In genomic region chr3:131698070-131698750, GRCm38 (mm10) we compare ENCODE assay signal across 25 mouse cellular contexts.
DNase-seq lines count a peak whose midpoint lies in the region; ATAC-seq lines count a peak whose summit lies in the region.
"Had no signal": no experiment of that assay in that cellular context is flagged by ENCODE, and none has a peak within 500 bp of the region (broad histone marks: within the 10 kb centered on the region; RNA-seq: fewer than 3 reads in every experiment).

No protein-coding gene starts in this region.

- peak; percentile 95 for ATAC-seq in granulocyte monocyte progenitor cell, adult 5-6 weeks (replicated peaks; ENCODE audit: poor library complexity, severe bottlenecking)
- ATAC-seq: forebrain, embryonic 15.5 days; hindbrain, postnatal 0 days; intestine, embryonic 15.5 days; midbrain, embryonic 15.5 days; Patski had no signal

- DNase-seq in 3T3-L1 (ENCODE audit: low read depth, low spot score) = peak; percentile 51
- peak; percentile 61 for DNase-seq in 416B (ENCODE audit: low read depth)
- DNase-seq in NIH3T3 (ENCODE audit: low read depth) = peak; percentile 58
- DNase-seq in cerebellum, adult 18-20 months = no peak
- no peak for DNase-seq in thymus, adult 18-20 months
- DNase-seq in adrenal gland, postnatal 14 days = no peak
- no peak for DNase-seq in layer of hippocampus, postnatal 10 days (ENCODE audit: low spot score in 2 of 2)
- DNase-seq: adrenal gland, postnatal 10 days; cerebellum, adult 8-10 months; cerebellum, postnatal 25 days; gastrocnemius, postnatal 25 days; heart, adult 18-20 months; kidney, adult 2 months; kidney, postnatal 36 days; left cerebral cortex, postnatal 4 days; lung, adult 2 months; lung, postnatal 14 days; right cerebral cortex, adult 18-20 months; thymus, postnatal 14 days had no signal

Comparison
In these comparisons a context has a peak if more than half of its experiments do, and no peak if none do; other contexts are left out.
1. DNase-seq: peak in 3T3-L1 (single experiment), 416B (single experiment) and NIH3T3 (single experiment); none in cerebellum, adult 18-20 months (0 of 2), thymus, adult 18-20 months (0 of 2), adrenal gland, postnatal 14 days (single experiment) and layer of hippocampus, postnatal 10 days (0 of 2).